Mouse (Mus musculus): ENCODE results near the gene Gm10447. TPM values are rescaled to one million over a fixed set of nuclear protein-coding genes. Genes with fewer than 3 reads are reported as not detected.

Gene Gm10447
- polyA plus RNA-seq, 1 experiment from 2014 or later = not detected

GRCm38 (mm10) chr11:53418048-53418447 is 38.9 kb downstream of the Gm10447 start:
- no peak overlapping the region for H3K4me3 ChIP-seq (ENCODE audit: inconsistent target)
- peaks cover 68% of the 10 kb centered on the region for H3K36me3 ChIP-seq (ENCODE audit: inconsistent target)
- no peak overlapping the region for H3K27ac ChIP-seq
- H3K79me2 ChIP-seq (ENCODE audit: inconsistent target) = no peaks in the 10 kb centered on the region

- Histone ChIP-seq H3K27ac (no peak overlapping the region), H3K4me3 (ENCODE audit: inconsistent target) (no peak overlapping the region), H3K36me3 (ENCODE audit: inconsistent target) (peaks cover 83% of the 10 kb centered on the region), H3K79me2 (ENCODE audit: inconsistent target) (no peaks in the 10 kb centered on the region)
- WGBS (ENCODE audit: missing documents) = 96% methylated on average over 4 of the region's 4 CpGs
Observed at GRCm38 (mm10) chr11:53413871-53414270, 43.0 kb downstream of the Gm10447 start.

DNA sequence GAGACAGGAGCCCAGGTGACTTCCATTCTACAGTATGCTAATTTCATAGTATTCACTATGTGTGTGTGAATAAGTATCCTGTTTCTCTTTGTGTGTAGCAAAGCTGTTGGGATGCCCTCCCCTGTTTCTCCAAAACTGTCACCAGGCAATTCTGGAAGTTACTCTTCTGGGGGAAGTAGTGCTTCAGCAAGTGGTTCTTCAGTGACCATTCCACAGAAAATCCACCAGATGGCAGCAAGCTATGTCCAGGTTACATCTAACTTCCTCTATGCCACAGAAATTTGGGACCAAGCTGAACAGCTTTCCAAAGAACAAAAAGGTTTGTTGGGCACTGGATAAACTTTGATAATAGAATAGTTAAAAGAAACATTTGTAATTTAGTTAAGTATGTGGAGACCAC is 45.2 kb downstream of the Gm10447 start:
- no peak overlapping the region for H3K27ac ChIP-seq
- H3K4me3 ChIP-seq (ENCODE audit: inconsistent target) = no peak overlapping the region
- no peaks in the 10 kb centered on the region for H3K79me2 ChIP-seq (ENCODE audit: inconsistent target)
- peaks cover 81% of the 10 kb centered on the region for H3K36me3 ChIP-seq (ENCODE audit: inconsistent target)

Other genes with a start within 250 kb of the Gm10447 start
- 93.1 to 460 TPM (median 147 TPM) in 3 replicates for gene Hspa4, start 156.7 kb downstream of the Gm10447 start, polyA plus RNA-seq (2018)
- 9.7 to 15.8 TPM (median 10.5 TPM) in 3 replicates for gene Zcchc10, start 132.4 kb downstream of the Gm10447 start, polyA plus RNA-seq (2018)
- 21.9 to 44.8 TPM (median 33.0 TPM) in 3 replicates for gene Aff4, start 106.3 kb downstream of the Gm10447 start, polyA plus RNA-seq (2018)
- gene Leap2, start 33.9 kb downstream of the Gm10447 start, polyA plus RNA-seq (2018) = not detected in 3 replicates
- 63.1 to 230 TPM (median 195 TPM) in 3 replicates for gene Uqcrq, start 26.3 kb downstream of the Gm10447 start, polyA plus RNA-seq (2018)
- 1.1 to 2.2 TPM (median 1.7 TPM) in 3 replicates for gene Gdf9, start 26.1 kb downstream of the Gm10447 start, polyA plus RNA-seq (2018)
- not detected in 3 replicates for gene Shroom1, start 95 bp upstream of the Gm10447 start, polyA plus RNA-seq (2018)
- gene Gm9837, start 13.4 kb upstream of the Gm10447 start, polyA plus RNA-seq (2018) = not detected in 3 replicates
- gene Gm9945, start 23.1 kb upstream of the Gm10447 start, polyA plus RNA-seq (2018) = not detected in 3 replicates
- gene Sowaha, start 23.2 kb upstream of the Gm10447 start, polyA plus RNA-seq (2018) = not detected in 3 replicates
- 69.8 to 121 TPM (median 83.7 TPM) in 3 replicates for gene Sept8, start 62.1 kb upstream of the Gm10447 start, polyA plus RNA-seq (2018)
- gene Kif3a, start 110.3 kb upstream of the Gm10447 start, polyA plus RNA-seq (2018) = 25.8 to 223 TPM (median 90.7 TPM) in 3 replicates
- 0.53 to 1.6 TPM in 2 of 3 replicates, not detected in the other for gene Il4, start 161.6 kb upstream of the Gm10447 start, polyA plus RNA-seq (2018)
- gene Il13, start 177.6 kb upstream of the Gm10447 start, polyA plus RNA-seq (2018) = not detected in 3 replicates

All from macrophage (primary cell).